Mouse (Mus musculus) MEL (cell line): ENCODE measurements at regions not wholly inside any gene's neighbourhood (a gene's known extent, or its start where the extent isn't known, plus 50 kb on each side); places are given as distances from the start of the nearest gene placed in this dataset.

Experiments used
- DNase-seq: peaks from one replicate; pipeline ENCODE4 v3.0.0; 2011; ENCODE audit warnings: low read depth, low spot score
- H3K27ac ChIP-seq: 2 replicates; pipeline ENCODE4 v1.5.1; 2012; ENCODE audit warnings: low read depth, mild to moderate bottlenecking, control low read depth, low read length, moderate library complexity; ENCODE audit not compliant: control insufficient read depth
- H3K27me3 ChIP-seq, 2 experiments: fragments of 150-350 bp in 1 of 2; sonication (generic) in 1 of 2; 2 replicates each; pipeline ENCODE4 v1.6.1; 2012; ENCODE audit warnings: low read length in 2 of 2, mild to moderate bottlenecking in 2 of 2, improper control_type of control experiment in 1 of 2, moderate library complexity in 1 of 2; ENCODE audit not compliant: insufficient read depth in 2 of 2, control insufficient read depth in 1 of 2
- H3K36me3 ChIP-seq, 2 experiments: 2 replicates each; pipeline ENCODE4 v1.6.1; 2012 to 2014; ENCODE audit warnings: low read length in 2 of 2, improper control_type of control experiment in 1 of 2, inconsistent platforms in 1 of 2, mild to moderate bottlenecking in 1 of 2; ENCODE audit not compliant: insufficient read depth in 2 of 2, control insufficient read depth in 1 of 2
- H3K4me1 ChIP-seq, 2 experiments: fragments of 150-350 bp in 1 of 2; sonication (generic) in 1 of 2; 2 replicates each; pipeline ENCODE4 v1.6.1; 2012; ENCODE audit warnings: low read length in 2 of 2, improper control_type of control experiment in 1 of 2, mild to moderate bottlenecking in 1 of 2; ENCODE audit not compliant: insufficient read depth in 2 of 2, control insufficient read depth in 1 of 2
- H3K4me3 ChIP-seq, 2 experiments: fragments of 150-350 bp in 1 of 2; sonication (generic) in 1 of 2; 2 replicates each; pipeline ENCODE4 v1.5.1; 2012; ENCODE audit warnings: low read depth in 2 of 2, low read length in 2 of 2, mild to moderate bottlenecking in 2 of 2, moderate library complexity in 2 of 2, control low read depth in 1 of 2, improper control_type of control experiment in 1 of 2; ENCODE audit not compliant: control insufficient read depth in 1 of 2, insufficient read depth in 1 of 2
- H3K79me2 ChIP-seq: 2 replicates; pipeline ENCODE4 v1.6.1; 2012; ENCODE audit warnings: mild to moderate bottlenecking, low read length, moderate library complexity; ENCODE audit not compliant: control insufficient read depth, poor library complexity, insufficient read depth
- H3K9ac ChIP-seq: 2 replicates; pipeline ENCODE4 v1.6.1; 2012; ENCODE audit warnings: low read depth, mild to moderate bottlenecking, control low read depth, low read length, moderate library complexity; ENCODE audit not compliant: control insufficient read depth, poor library complexity, severe bottlenecking
- H3K9me3 ChIP-seq: fragments of 150-350 bp; sonication (generic); replicated peaks from 2 replicates; pipeline ENCODE4 v1.6.1; 2012; ENCODE audit warnings: mild to moderate bottlenecking, low read length, improper control_type of control experiment, moderate library complexity; ENCODE audit not compliant: insufficient read depth
- BHLHE40 ChIP-seq: IDR thresholded peaks from 2 replicates; pipeline ENCODE4 v1.6.1; 2012; ENCODE audit warnings: low read depth, mild to moderate bottlenecking, inconsistent platforms, low read length, improper control_type of control experiment, borderline replicate concordance
- CHD2 ChIP-seq: IDR thresholded peaks from 2 replicates; pipeline ENCODE4 v1.6.1; 2011; ENCODE audit warnings: low read length, improper control_type of control experiment
- E2F4 ChIP-seq: IDR thresholded peaks from 2 replicates; pipeline ENCODE4 v1.6.1; 2011; ENCODE audit warnings: low read depth, low read length, improper control_type of control experiment, borderline replicate concordance
- ELF1 ChIP-seq: IDR thresholded peaks from 2 replicates; pipeline ENCODE4 v1.6.1; 2014; ENCODE audit warnings: low read depth, mild to moderate bottlenecking, inconsistent platforms, low read length, improper control_type of control experiment, moderate library complexity
- EP300 ChIP-seq, 2 experiments: IDR thresholded peaks; 2 replicates each; pipeline ENCODE4 v1.6.1; 2011; ENCODE audit warnings: improper control_type of control experiment in 2 of 2, low read length in 2 of 2, low read depth in 1 of 2, mild to moderate bottlenecking in 1 of 2
- ETS1 ChIP-seq: IDR thresholded peaks from 2 replicates; pipeline ENCODE4 v1.6.1; 2012; ENCODE audit warnings: low read depth, mild to moderate bottlenecking, inconsistent platforms, low read length, improper control_type of control experiment, moderate library complexity
- HCFC1 ChIP-seq: IDR thresholded peaks from 2 replicates; pipeline ENCODE4 v1.6.1; 2012; ENCODE audit warnings: low read depth, mild to moderate bottlenecking, inconsistent platforms, low read length, improper control_type of control experiment, moderate library complexity
- KAT2A ChIP-seq: conservative IDR thresholded peaks from 2 replicates; pipeline ENCODE4 v1.6.1; 2012; ENCODE audit warnings: low read depth, low read length, improper control_type of control experiment, inconsistent platforms
- MEF2A ChIP-seq: IDR thresholded peaks from 2 replicates; pipeline ENCODE4 v1.6.1; 2014; ENCODE audit warnings: low read depth, mild to moderate bottlenecking, inconsistent platforms, low read length, improper control_type of control experiment; ENCODE audit not compliant: poor library complexity, insufficient replicate concordance, severe bottlenecking; ENCODE audit errors: extremely low read depth
- MXI1 ChIP-seq: IDR thresholded peaks from 2 replicates; pipeline ENCODE4 v1.6.1; 2011; ENCODE audit warnings: mild to moderate bottlenecking, low read depth, low read length, improper control_type of control experiment
- MYC ChIP-seq: IDR thresholded peaks from 2 replicates; pipeline ENCODE4 v1.6.1; 2011; ENCODE audit warnings: low read depth, mild to moderate bottlenecking, low read length, improper control_type of control experiment, moderate library complexity
- POLR2AphosphoS5 ChIP-seq: IDR thresholded peaks from 2 replicates; pipeline ENCODE4 v1.6.1; 2012; ENCODE audit warnings: low read depth, borderline replicate concordance, mild to moderate bottlenecking, inconsistent platforms, low read length, moderate library complexity, mixed read lengths
- SIN3A ChIP-seq: IDR thresholded peaks from 2 replicates; pipeline ENCODE4 v1.6.1; 2012; ENCODE audit warnings: low read length, improper control_type of control experiment, inconsistent platforms
- TCF12 ChIP-seq: IDR thresholded peaks from 2 replicates; pipeline ENCODE4 v1.6.1; 2014; ENCODE audit warnings: low read depth, mild to moderate bottlenecking, inconsistent platforms, low read length, improper control_type of control experiment, moderate library complexity
- UBTF ChIP-seq: IDR thresholded peaks from 2 replicates; pipeline ENCODE4 v1.6.1; 2012; ENCODE audit warnings: low read depth, mild to moderate bottlenecking, inconsistent platforms, low read length, improper control_type of control experiment, moderate library complexity, borderline replicate concordance; ENCODE audit not compliant: insufficient read depth
- ZKSCAN1 ChIP-seq: IDR thresholded peaks from 2 replicates; pipeline ENCODE4 v1.6.1; 2012; ENCODE audit warnings: low read depth, mild to moderate bottlenecking, inconsistent platforms, low read length, improper control_type of control experiment, moderate library complexity
- ZMIZ1 ChIP-seq: IDR thresholded peaks from 2 replicates; pipeline ENCODE4 v1.6.1; 2012; ENCODE audit warnings: low read depth, mild to moderate bottlenecking, inconsistent platforms, low read length, improper control_type of control experiment, moderate library complexity

GRCm38 (mm10) chr12:95305386-95305785 lies 386.6 kb upstream of the Flrt2 start (continued):
- TF ChIP-seq MXI1 (no peak), E2F4 (no peak), ETS1 (no peak), MYC (no peak), POLR2AphosphoS5 (no peak)

GRCm38 (mm10) chr12:95315151-95315750 lies 376.8 kb upstream of the Flrt2 start:
- H3K4me3 ChIP-seq = no peak overlapping the region
- H3K36me3 ChIP-seq = no peaks in the 10 kb centered on the region
- H3K4me1 ChIP-seq = no peaks in the 10 kb centered on the region
- DNase-seq = no peak
- TF ChIP-seq EP300 (IDR thresholded peaks at IDR 0.05; ENCODE audit: low read depth in 1 of 2, low read length in 2 of 2) = no peak
- H3K27ac ChIP-seq = no peak overlapping the region
- no peak overlapping the region for H3K9ac ChIP-seq
- no peaks in the 10 kb centered on the region for H3K79me2 ChIP-seq
- no peaks in the 10 kb centered on the region for H3K9me3 ChIP-seq
- H3K27me3 ChIP-seq = no peaks in the 10 kb centered on the region

DNA sequence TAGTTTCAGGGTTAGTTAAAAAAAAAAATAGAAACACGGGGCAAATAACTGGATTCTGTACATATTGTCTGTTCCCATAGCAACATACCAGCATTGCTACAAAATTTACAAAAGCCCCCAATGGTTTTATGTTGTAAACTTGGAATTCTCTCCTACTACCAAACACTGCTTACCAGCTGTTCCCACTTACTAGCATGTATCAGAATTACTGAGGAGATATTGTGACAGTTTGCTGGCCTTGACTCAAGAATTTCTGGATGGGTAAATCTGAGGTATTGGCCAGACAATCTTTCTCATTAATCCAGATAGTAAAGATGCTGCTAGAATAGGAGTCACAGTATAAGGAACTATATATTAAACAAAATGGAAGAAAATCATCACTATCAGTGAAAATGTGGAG lies 375.2 kb upstream of the Flrt2 start:
- no peak for DNase-seq
- Histone ChIP-seq H3K79me2 (no peaks in the 10 kb centered on the region), H3K36me3 (no peaks in the 10 kb centered on the region), H3K27ac (no peak overlapping the region), H3K27me3 (no peaks in the 10 kb centered on the region), H3K9me3 (no peaks in the 10 kb centered on the region), H3K4me1 (no peaks in the 10 kb centered on the region), H3K9ac (no peak overlapping the region), H3K4me3 (no peak overlapping the region)
- no peak for TF ChIP-seq ZKSCAN1
- TF ChIP-seq HCFC1 = no peak
- TF ChIP-seq ZMIZ1 = no peak
- no peak for TF ChIP-seq UBTF
- TF ChIP-seq POLR2AphosphoS5 = no peak
- no peak for TF ChIP-seq ELF1
- TF ChIP-seq ETS1 = no peak
- no peak for TF ChIP-seq TCF12
- TF ChIP-seq CHD2 = no peak
- TF ChIP-seq KAT2A = no peak
- no peak for TF ChIP-seq BHLHE40
- no peak for TF ChIP-seq SIN3A
- TF ChIP-seq E2F4 = no peak
- no peak for TF ChIP-seq EP300 (IDR thresholded peaks at IDR 0.05; ENCODE audit: low read depth in 1 of 2, low read length in 2 of 2)
- TF ChIP-seq MEF2A = no peak
